Mouse (Mus musculus) lung, embryonic 14.5 days (tissue): ENCODE measurements around the gene Tgfb1i1. TPM values are rescaled to one million over a fixed set of nuclear protein-coding genes. Genes with fewer than 3 reads are reported as not detected.

Experiments
- ATAC-seq: fragments of 200-750 bp; cut with Nextera tagmentation; 2 replicates; pipeline ENCODE4 v1.8.0; 2017; ENCODE audit warnings: mild to moderate bottlenecking, moderate TSS enrichment, moderate library complexity; ENCODE audit not compliant: insufficient read depth
- DNase-seq: peaks from one replicate; pipeline ENCODE4 v3.0.0-alpha.2; 2015
- H3K27ac ChIP-seq: fragments of 300-500 bp; sonication (generic); 2 replicates; pipeline ENCODE4 v1.5.1; 2014; ENCODE audit warnings: low read depth, mild to moderate bottlenecking, moderate library complexity
- H3K27me3 ChIP-seq: fragments of 300-500 bp; sonication (generic); 2 replicates; pipeline ENCODE4 v1.6.1; 2014; ENCODE audit warnings: low read length, control low read depth; ENCODE audit not compliant: insufficient read depth
- H3K36me3 ChIP-seq: fragments of 300-500 bp; sonication (generic); 2 replicates; pipeline ENCODE4 v1.6.1; 2014; ENCODE audit warnings: control low read depth; ENCODE audit not compliant: insufficient read depth
- H3K4me1 ChIP-seq: fragments of 300-500 bp; sonication (generic); 2 replicates; pipeline ENCODE4 v1.6.1; 2014; ENCODE audit warnings: antibody characterized with exemption, control low read depth; ENCODE audit not compliant: insufficient read depth
- H3K4me2 ChIP-seq: fragments of 300-500 bp; sonication (generic); 2 replicates; pipeline ENCODE4 v1.6.1; 2014; ENCODE audit warnings: mild to moderate bottlenecking
- H3K4me3 ChIP-seq: fragments of 300-500 bp; sonication (generic); 2 replicates; pipeline ENCODE4 v1.5.1; 2014; ENCODE audit warnings: low read depth, low read length
- H3K9ac ChIP-seq: fragments of 300-500 bp; sonication (generic); 2 replicates; pipeline ENCODE4 v1.6.1; 2014
- H3K9me3 ChIP-seq: fragments of 300-500 bp; sonication (generic); 2 replicates; pipeline ENCODE4 v1.6.1; 2016; ENCODE audit warnings: low read depth, low read length, control low read depth
- CTCF ChIP-seq: IDR thresholded peaks from 2 replicates; pipeline ENCODE4 v1.5.1; 2016; ENCODE audit warnings: antibody characterized with exemption, low read depth
- WGBS: fragments of 180-500 bp; shearing (Covaris S2); extraction: QIAGEN DNeasy Blood & Tissue Kit; methylation state at CpG from one replicate; pipeline ENCODE4 v1.1.7; 2014; 5-methylcytosine and 5-hydroxymethylcytosine counted together
- polyA plus RNA-seq: library from polyadenylated mRNA; unstranded; fragments of >200 nt; fragmentation: Nextera tagmentation; extraction: Ambion mirVana; gene quantifications from 2 replicates; pipeline ENCODE4 v1.2.1, GENCODE M21; 2014

Tgfb1i1 gene
- 141 and 150 TPM in 2 replicates for polyA plus RNA-seq

- Histone ChIP-seq H3K4me1 (peaks cover 10% of the 10 kb centered on the region), H3K9ac (peak within 1 kb of the TSS; percentile 74), H3K27ac (peak within 1 kb of the TSS; percentile 96), H3K4me2 (peak within 1 kb of the TSS; percentile 73), H3K36me3 (peaks cover 58% of the 10 kb centered on the region), H3K4me3 (peak within 1 kb of the TSS; percentile 54), H3K9me3 (no peaks in the 10 kb centered on the region), H3K27me3 (no peaks in the 10 kb centered on the region)
- WGBS, result 2% methylated on average over 28 of the region's 30 CpGs
- DNase-seq (peak; percentile 84), ATAC-seq (peak; percentile 92)
- no peak for TF ChIP-seq CTCF
These were observed at the start of gene Tgfb1i1 for GRCm38 (mm10) chr7:128246496-128247391. Tgfb1i1 (plus strand) TSS chr7:128246812.

GRCm38 (mm10) chr7:128201607-128202006 is 45.0 kb upstream of the Tgfb1i1 start:
- H3K27me3 ChIP-seq, result no peaks in the 10 kb centered on the region
- ATAC-seq, result no peak
- no peak for TF ChIP-seq CTCF
- no peak for DNase-seq
- no peak overlapping the region for H3K4me2 ChIP-seq
- H3K36me3 ChIP-seq, result no peaks in the 10 kb centered on the region
- no peak overlapping the region for H3K9ac ChIP-seq
- WGBS, result 82% methylated on average over 9 of the region's 9 CpGs
- H3K4me3 ChIP-seq, result no peak overlapping the region
- no peaks in the 10 kb centered on the region for H3K9me3 ChIP-seq
- H3K4me1 ChIP-seq, result no peaks in the 10 kb centered on the region
- H3K27ac ChIP-seq, result no peak overlapping the region

GRCm38 (mm10) chr7:128203071-128203470 is 43.5 kb upstream of the Tgfb1i1 start:
- Histone ChIP-seq H3K27ac (no peak overlapping the region), H3K27me3 (no peaks in the 10 kb centered on the region), H3K4me2 (no peak overlapping the region), H3K9me3 (no peaks in the 10 kb centered on the region), H3K4me3 (no peak overlapping the region), H3K36me3 (no peaks in the 10 kb centered on the region), H3K9ac (no peak overlapping the region), H3K4me1 (no peaks in the 10 kb centered on the region)
- TF ChIP-seq CTCF, result no peak
- no peak for DNase-seq
- 72% methylated on average over 9 of the region's 9 CpGs for WGBS
- ATAC-seq, result no peak

GRCm38 (mm10) chr7:128204179-128204578 is 42.4 kb upstream of the Tgfb1i1 start:
- no peak overlapping the region for H3K4me3 ChIP-seq
- no peaks in the 10 kb centered on the region for H3K27me3 ChIP-seq
- ATAC-seq (no peak), DNase-seq (no peak)
- no peak overlapping the region for H3K4me2 ChIP-seq
- H3K4me1 ChIP-seq, result no peaks in the 10 kb centered on the region
- no peaks in the 10 kb centered on the region for H3K9me3 ChIP-seq
- TF ChIP-seq CTCF, result no peak
- H3K27ac ChIP-seq, result no peak overlapping the region
- H3K9ac ChIP-seq, result no peak overlapping the region
- H3K36me3 ChIP-seq, result no peaks in the 10 kb centered on the region
- 83% methylated on average over 8 of the region's 8 CpGs for WGBS

GRCm38 (mm10) chr7:128205695-128206094 is 40.9 kb upstream of the Tgfb1i1 start:
- Histone ChIP-seq H3K4me3 (no peak overlapping the region), H3K4me2 (no peak overlapping the region), H3K9ac (no peak overlapping the region), H3K27me3 (no peaks in the 10 kb centered on the region), H3K4me1 (no peaks in the 10 kb centered on the region), H3K27ac (no peak overlapping the region), H3K9me3 (no peaks in the 10 kb centered on the region), H3K36me3 (no peaks in the 10 kb centered on the region)
- DNase-seq, result no peak
- WGBS, result 78% methylated on average over 18 of the region's 18 CpGs
- TF ChIP-seq CTCF, result no peak
- ATAC-seq, result no peak

- H3K9ac ChIP-seq, result no peak within 1 kb of the TSS
- ATAC-seq (no peak), DNase-seq (no peak)
- H3K27me3 ChIP-seq, result no peaks in the 10 kb centered on the region
- H3K9me3 ChIP-seq, result no peaks in the 10 kb centered on the region
- H3K4me1 ChIP-seq, result no peaks in the 10 kb centered on the region
- H3K36me3 ChIP-seq, result no peaks in the 10 kb centered on the region
- 62% methylated on average over 6 of the region's 6 CpGs for WGBS
- no peak for TF ChIP-seq CTCF
- H3K4me2 ChIP-seq, result no peak within 1 kb of the TSS
- H3K4me3 ChIP-seq, result no peak within 1 kb of the TSS
- no peak within 1 kb of the TSS for H3K27ac ChIP-seq
These were observed 40.5 kb upstream of the Tgfb1i1 start, which contains the start of gene Cox6a2 for GRCm38 (mm10) chr7:128206152-128206551. Cox6a2 (minus strand) TSS chr7:128206387.

GRCm38 (mm10) chr7:128208187-128208586 is 38.4 kb upstream of the Tgfb1i1 start:
- TF ChIP-seq CTCF, result peak; percentile 93
- no peaks in the 10 kb centered on the region for H3K27me3 ChIP-seq
- no peak overlapping the region for H3K4me2 ChIP-seq
- no peak overlapping the region for H3K9ac ChIP-seq
- no peak overlapping the region for H3K27ac ChIP-seq
- no peaks in the 10 kb centered on the region for H3K9me3 ChIP-seq
- 4% methylated on average over 4 of the region's 4 CpGs for WGBS
- H3K4me3 ChIP-seq, result no peak overlapping the region
- ATAC-seq (no peak), DNase-seq (peak; percentile 91)
- no peaks in the 10 kb centered on the region for H3K4me1 ChIP-seq
- H3K36me3 ChIP-seq, result no peaks in the 10 kb centered on the region
